Mouse (Mus musculus) right cerebral cortex, adult 18-20 months (tissue): ENCODE data around the gene Bcl2l11.

Experiments
- DNase-seq: peaks from one replicate; pipeline ENCODE4 v3.0.0; 2022; ENCODE audit warnings: mixed read lengths

The Bcl2l11 gene

DNA sequence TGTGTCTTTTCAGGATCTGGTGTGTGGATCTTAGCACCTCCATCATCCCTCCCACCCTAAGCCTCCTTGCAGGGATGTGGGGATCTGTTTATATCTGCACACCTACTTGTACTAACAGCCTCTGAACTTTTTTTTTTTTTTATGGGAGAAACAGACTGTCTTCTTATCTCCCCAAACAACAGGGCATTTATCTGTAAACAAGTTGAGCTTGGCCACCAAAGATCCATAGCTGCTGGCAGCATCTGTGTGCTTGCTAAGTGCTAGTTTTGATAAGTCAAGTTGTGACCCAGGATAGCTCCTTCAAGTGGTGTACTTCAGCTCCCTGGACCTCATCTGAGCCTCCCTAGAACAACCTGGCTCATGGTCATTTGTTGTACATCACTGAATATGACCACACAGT is 18.2 kb downstream of the Bcl2l11 start:
- no peak for DNase-seq

- no peak for DNase-seq
Observed at GRCm38 (mm10) chr2:128145433-128145832, 19.6 kb downstream of the Bcl2l11 start.

DNA sequence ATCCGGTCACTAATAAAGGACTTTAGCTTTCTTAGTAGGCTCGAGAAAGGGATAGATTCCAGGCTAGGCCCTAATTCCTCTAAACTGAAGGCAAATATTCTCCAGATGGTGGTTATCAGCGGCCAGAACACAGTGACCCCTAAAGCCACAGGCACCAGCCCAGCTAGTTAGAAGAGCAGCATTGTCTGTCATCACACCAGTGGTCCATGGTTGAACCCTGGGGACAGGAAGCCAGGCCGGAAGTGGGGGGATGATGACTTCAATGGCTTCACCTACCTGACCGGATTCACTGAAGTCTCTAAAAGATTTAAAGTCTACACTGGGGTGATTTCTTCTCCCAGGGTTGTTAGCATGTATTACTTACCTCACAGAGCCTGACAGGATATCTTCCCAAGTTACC is 23.8 kb downstream of the Bcl2l11 start:
- DNase-seq = no peak

- DNase-seq = no peak
Observed at GRCm38 (mm10) chr2:128152211-128152610, 26.4 kb downstream of the Bcl2l11 start.

GRCm38 (mm10) chr2:128152845-128153550 is 27.2 kb downstream of the Bcl2l11 start:
- no peak for DNase-seq

DNA sequence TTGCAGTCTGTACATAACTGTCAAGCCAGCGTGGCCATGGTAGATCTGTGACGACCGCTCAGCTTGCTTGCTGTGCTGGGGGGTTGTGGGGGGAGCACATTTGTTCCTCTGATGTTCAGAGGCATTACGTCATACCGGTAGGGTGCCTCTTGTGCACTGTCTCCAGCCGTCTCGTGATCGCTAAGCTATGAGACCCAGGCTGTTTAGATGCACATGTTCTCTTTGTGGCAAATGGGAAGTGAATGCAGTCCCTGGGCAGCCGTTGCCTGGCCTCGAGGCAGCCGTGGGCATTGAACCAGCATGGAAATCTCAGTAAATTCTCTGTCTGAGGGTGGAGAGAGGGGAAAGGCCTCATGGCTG is 27.7 kb downstream of the Bcl2l11 start:
- no peak for DNase-seq

DNA sequence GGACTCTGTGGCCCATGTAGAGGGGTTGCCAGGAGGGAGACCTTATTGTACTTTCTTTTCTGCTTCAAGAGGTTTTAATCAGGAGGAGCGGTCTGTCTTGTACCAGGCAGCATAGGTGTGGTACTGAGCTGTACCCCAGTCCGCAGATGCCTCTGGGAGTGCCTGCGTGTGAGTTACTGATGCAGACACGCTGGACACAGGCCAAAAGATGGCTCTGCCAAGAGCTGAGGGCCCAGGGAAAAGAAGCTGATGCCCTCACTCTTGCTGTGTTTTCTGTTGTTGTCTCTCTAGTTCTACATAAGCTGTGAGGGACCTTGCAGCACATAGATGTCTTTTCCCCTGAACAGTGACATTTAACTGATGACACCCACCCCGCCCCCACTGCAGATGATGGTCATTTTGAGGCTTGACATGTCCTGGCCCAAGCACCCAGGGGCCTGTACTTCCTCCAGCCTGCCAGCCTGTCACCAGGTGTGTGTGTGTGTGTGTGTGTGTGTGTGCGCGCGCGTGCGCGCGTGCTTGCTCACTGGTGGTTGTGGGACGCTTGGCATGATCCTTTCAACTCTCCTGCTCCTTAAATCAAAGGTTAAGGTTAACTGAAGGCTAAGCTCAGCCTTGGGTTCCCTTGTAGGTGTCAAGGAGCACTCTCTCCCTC is 29.7 kb downstream of the Bcl2l11 start:
- no peak for DNase-seq

DNA sequence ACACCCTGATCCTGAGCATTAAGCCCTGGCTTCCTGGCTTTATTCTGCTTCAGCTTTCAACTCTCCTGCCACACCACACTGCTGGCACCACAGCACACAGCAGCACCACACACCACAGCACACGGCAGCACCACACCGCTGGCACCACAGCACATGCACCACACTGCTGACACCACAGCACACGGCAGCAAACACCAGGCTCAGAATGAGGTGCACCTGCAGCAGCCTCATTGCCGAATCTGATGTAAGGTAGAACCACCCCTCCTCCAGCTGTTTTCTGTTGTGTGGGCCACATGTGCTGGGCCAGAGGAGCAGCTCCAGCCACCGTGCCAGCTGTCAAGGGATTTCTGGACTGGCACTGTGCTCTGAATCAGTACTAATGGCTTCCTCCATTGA is 30.2 kb downstream of the Bcl2l11 start:
- no peak for DNase-seq

DNA sequence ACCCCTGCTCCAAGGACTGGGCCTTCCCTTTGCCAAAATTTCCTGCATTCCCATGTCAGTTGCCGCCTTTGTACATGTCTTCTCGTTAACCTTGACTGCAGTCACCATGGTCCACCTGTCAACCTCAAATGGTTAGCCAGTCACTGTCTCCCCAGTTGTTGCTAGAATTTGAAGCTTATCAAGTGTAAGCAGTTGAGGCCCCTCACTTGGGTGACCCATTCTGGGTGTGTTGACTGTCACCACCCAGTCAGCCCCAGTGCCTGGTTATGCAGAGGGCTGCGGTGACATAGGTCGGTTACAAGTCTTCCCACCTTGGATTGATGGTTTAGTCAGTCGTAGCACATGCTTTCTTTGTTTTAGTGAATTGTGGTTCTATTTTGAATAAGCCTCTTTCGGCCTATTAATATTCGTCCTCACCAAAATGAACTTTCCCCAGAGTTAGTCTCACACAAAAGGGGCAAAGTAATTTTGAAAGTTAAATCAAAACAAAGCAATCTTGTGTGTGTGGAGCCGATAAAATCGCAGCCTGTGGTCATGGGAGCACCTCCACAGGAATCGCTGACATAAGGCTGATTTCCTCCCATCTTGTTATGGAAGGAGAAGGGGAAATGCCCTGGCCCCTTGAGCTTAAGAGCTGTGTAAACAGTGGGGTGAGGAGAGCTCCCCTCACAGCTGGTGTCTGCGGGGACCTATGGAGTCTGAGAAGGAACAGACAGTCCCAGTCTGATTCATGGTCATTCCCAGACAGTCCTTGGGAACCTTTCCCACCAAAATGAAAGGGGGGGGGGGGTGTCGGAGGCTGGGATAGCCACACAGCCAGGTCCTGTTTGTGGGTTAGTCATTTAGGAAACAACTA is 30.9 kb downstream of the Bcl2l11 start:
- DNase-seq = no peak

DNA sequence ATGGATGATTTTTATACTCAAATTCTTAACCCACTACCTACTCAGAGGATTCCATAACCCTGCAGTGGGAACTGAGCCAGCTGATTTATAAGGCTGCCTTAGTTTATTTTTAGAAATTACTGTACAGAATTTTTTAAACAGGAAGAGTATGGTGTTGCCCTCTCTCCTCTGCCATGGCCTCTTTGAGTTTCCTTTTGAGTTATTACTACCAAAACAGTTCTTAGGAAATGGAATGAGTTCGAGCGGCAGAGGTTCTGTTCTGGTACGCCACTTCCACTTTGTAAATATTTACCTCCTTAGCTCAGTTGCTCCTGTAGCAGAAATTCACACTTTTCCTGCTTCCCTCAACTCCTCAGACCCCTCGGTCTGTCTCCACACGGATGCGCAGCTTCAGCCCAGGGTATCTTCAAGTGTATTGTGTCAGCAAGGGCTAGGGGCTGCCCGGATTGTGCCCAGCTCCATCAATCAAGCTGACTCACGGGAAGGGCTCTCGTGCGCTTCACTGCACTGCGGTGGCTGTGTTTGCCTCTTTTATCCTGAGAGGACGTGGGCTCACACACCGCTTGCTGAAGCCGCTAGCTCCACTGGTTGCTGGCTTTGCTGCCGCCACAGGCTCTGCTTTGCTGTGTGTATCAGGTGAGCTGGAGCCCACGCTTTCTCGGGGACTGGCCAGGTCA is 33.0 kb downstream of the Bcl2l11 start:
- no peak for DNase-seq

- no peak for DNase-seq
Observed at GRCm38 (mm10) chr2:128159619-128160125, 33.8 kb downstream of the Bcl2l11 start.

DNA sequence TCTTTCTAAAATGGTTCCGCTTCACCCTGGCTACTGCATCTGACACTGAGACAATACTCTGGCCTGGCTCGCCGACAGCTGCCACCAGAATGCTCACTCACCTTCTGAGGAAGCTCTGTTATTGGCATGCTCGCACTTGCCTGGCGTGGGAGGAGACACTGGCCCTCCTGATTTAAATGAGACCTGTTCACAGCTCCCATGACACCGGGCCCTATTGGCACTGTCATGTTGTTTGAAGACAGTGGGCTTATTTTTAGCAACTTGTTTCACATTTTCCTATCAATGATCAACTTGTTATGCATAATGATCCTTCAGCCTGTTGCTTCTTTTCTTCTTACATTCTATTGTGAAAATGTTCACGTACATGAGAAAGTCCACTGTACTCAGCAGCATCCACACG is 37.3 kb downstream of the Bcl2l11 start:
- DNase-seq = no peak

- DNase-seq = peak; percentile 52
Observed at GRCm38 (mm10) chr2:128166623-128167423, 41.0 kb downstream of the Bcl2l11 start.

- no peak for DNase-seq
Observed at GRCm38 (mm10) chr2:128167930-128168329, 42.1 kb downstream of the Bcl2l11 start.

DNA sequence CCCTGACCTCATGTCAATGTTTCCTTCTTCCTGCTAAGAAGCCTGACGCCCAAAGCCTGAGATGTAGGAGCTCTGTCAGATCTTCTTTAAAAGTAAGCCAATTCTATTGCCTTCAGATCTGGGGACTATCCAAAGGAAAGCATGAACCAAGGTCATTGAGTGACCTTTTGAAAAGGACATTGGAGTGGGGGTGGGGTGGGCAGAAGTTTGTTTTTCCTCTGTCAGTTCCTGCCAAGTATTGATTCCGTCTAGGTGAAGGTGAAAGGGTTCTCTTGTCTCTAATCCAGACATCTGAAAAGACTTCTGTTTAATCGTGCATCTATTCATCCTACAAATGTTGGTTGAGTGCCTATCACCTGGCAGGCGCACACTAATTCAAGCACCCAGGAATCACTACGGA is 43.6 kb downstream of the Bcl2l11 start:
- no peak for DNase-seq

DNA sequence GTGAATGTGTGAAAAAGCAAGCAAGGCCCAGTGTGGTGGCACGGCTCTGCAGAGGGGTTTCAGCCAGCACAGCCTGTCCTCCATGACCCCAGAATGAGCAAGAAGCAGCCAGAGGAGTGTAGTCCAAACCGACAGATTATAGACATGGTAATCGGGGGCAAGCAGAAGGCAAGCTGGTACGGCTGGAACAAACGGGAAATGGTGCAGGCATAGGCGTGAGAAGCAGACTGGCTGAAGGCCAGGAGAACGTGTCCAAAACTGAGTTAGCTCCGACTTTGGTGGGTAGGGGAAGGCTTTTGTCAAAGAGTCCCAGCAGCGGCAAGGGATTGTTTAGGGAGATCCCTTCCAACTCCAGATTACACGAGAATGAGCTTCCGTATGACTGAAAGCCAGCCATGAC is 44.1 kb downstream of the Bcl2l11 start:
- no peak for DNase-seq

- no peak for DNase-seq
Observed at GRCm38 (mm10) chr2:128170614-128171013, 44.8 kb downstream of the Bcl2l11 start.

- peak; percentile 29 for DNase-seq
Observed at GRCm38 (mm10) chr2:128172266-128172665, 46.4 kb downstream of the Bcl2l11 start.

DNA sequence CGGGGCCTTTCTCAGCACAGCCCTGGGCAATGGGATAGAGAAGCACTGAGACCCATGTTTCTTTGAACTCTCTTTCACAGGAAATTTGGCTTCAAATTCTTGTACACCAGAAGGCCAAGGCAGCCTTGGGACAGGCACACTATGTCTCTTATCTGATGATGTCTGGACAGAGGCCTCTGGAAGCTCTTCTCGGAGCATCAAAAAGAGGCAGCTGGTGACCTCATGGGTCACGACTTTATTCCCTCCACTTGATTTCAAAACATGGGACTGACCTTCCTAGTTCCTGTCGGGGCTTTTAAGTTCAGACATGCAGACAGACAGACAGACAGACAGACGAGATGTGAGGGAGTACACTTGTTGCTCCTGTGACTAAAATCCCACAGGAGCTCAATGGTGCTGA is 48.3 kb downstream of the Bcl2l11 start:
- DNase-seq = no peak

- DNase-seq = no peak
Observed at GRCm38 (mm10) chr2:128174604-128175342, 48.9 kb downstream of the Bcl2l11 start.

DNA sequence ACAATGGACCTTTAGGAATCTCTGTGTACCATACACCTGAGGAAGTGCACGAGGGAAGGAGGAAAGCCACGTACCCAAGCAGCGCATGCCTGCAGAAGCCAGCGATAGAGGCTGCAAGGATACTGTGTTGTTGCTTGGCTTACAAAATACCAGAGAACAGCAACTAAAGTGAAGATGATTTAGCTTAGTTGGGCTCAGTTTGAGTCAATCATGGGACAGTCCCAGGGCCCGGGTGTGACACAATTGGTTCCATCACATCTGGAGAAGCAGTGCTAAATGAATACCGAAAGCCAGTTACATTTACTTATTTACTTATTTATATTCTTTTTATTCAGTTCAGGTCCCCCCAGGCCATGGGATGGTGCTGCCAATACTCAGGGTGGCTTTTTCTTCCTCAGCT is 49.8 kb downstream of the Bcl2l11 start:
- DNase-seq = no peak
